Mouse (Mus musculus) spleen, postnatal 36 days (tissue): ENCODE measurements around the gene Peg3.
"Not testable (repeated sequence)": the region's sequence is repeated elsewhere in the genome, so short reads cannot be mapped to it uniquely, and the experiment has no call there.

Experiments used
- DNase-seq, 2 experiments: peaks; one replicate each; pipeline ENCODE4 v3.0.0; 2022; ENCODE audit warnings: low spot score in 2 of 2, mixed read lengths in 1 of 2

Peg3 gene

GRCm38 (mm10) chr7:6730241-6730640 lies at the start of gene Peg3, which contains the start of gene Usp29:
Peg3 (minus strand) TSS chr7:6730431.
Usp29 (plus strand) TSS chr7:6730578.
- peak in 1 of 2 experiments; percentile 7 for DNase-seq

GRCm38 (mm10) chr7:6779172-6779571 lies 48.9 kb upstream of the Peg3 start:
- no peak for DNase-seq

- no peak for DNase-seq
These were observed 47.5 kb upstream of the Peg3 start for GRCm38 (mm10) chr7:6777689-6778088.

GRCm38 (mm10) chr7:6777107-6777506 lies 46.9 kb upstream of the Peg3 start:
- DNase-seq: no peak

GRCm38 (mm10) chr7:6776314-6777059 lies 46.3 kb upstream of the Peg3 start:
- DNase-seq: no peak

GRCm38 (mm10) chr7:6773865-6774413 lies 43.7 kb upstream of the Peg3 start:
- DNase-seq: not testable (repeated sequence)

GRCm38 (mm10) chr7:6770286-6770685 lies 40.1 kb upstream of the Peg3 start:
- no peak for DNase-seq

GRCm38 (mm10) chr7:6765240-6765639 lies 35.0 kb upstream of the Peg3 start:
- DNase-seq: no peak

GRCm38 (mm10) chr7:6760170-6760569 lies 29.9 kb upstream of the Peg3 start:
- no peak for DNase-seq

- no peak for DNase-seq
These were observed 29.5 kb upstream of the Peg3 start for GRCm38 (mm10) chr7:6759698-6760097.

GRCm38 (mm10) chr7:6756777-6757291 lies 26.6 kb upstream of the Peg3 start:
- DNase-seq: no peak

- no peak for DNase-seq
These were observed 23.2 kb upstream of the Peg3 start for GRCm38 (mm10) chr7:6753440-6753839.

GRCm38 (mm10) chr7:6749196-6749595 lies 19.0 kb upstream of the Peg3 start:
- no peak for DNase-seq

GRCm38 (mm10) chr7:6744281-6744904 lies 14.2 kb upstream of the Peg3 start:
- no peak for DNase-seq

- no peak for DNase-seq
These were observed 5.8 kb upstream of the Peg3 start for GRCm38 (mm10) chr7:6736060-6736459.

- DNase-seq: no peak
These were observed 1.7 kb upstream of the Peg3 start for GRCm38 (mm10) chr7:6731930-6732329.

- DNase-seq: no peak
These were observed 1.1 kb upstream of the Peg3 start for GRCm38 (mm10) chr7:6731373-6731772.

- DNase-seq: no peak
These were observed 570 bp upstream of the Peg3 start for GRCm38 (mm10) chr7:6730801-6731200.

- peak; percentile 34 to 38 for DNase-seq
These were observed 992 bp downstream of the Peg3 start for GRCm38 (mm10) chr7:6729061-6729817.

- peak; percentile 16 to 29 for DNase-seq
These were observed 1.8 kb downstream of the Peg3 start for GRCm38 (mm10) chr7:6728263-6728931.

- DNase-seq: peak in 1 of 2 experiments; percentile 5
These were observed 2.7 kb downstream of the Peg3 start for GRCm38 (mm10) chr7:6727351-6728121.
